Mouse (Mus musculus) forebrain, embryonic 11.5 days (tissue): ENCODE measurements around the gene Spag6. TPM values are rescaled to one million over a fixed set of nuclear protein-coding genes. Genes with fewer than 3 reads are reported as not detected.

ENCODE experiments used
- ATAC-seq: fragments of 200-750 bp; cut with Nextera tagmentation; replicated peaks from 2 replicates; pipeline ENCODE4 v1.8.0; 2017; ENCODE audit warnings: moderate TSS enrichment; ENCODE audit not compliant: low FRiP score
- DNase-seq: peaks from one replicate; pipeline ENCODE4 v3.0.0-alpha.2; 2017; ENCODE audit warnings: low spot score
- H3K27ac ChIP-seq: fragments of 300-500 bp; sonication (generic); 2 replicates; pipeline ENCODE4 v1.5.1; 2014; ENCODE audit warnings: low read depth, low read length
- H3K27me3 ChIP-seq: fragments of 300-500 bp; sonication (generic); 2 replicates; pipeline ENCODE4 v1.6.1; 2014; ENCODE audit warnings: mild to moderate bottlenecking, low read length, mixed read lengths; ENCODE audit not compliant: control insufficient read depth, insufficient read depth
- H3K36me3 ChIP-seq: fragments of 300-500 bp; sonication (generic); 2 replicates; pipeline ENCODE4 v1.6.1; 2014; ENCODE audit warnings: mild to moderate bottlenecking, low read length, moderate library complexity, mixed read lengths; ENCODE audit not compliant: control insufficient read depth, insufficient read depth
- H3K4me1 ChIP-seq: fragments of 300-500 bp; sonication (generic); replicated peaks from 2 replicates; pipeline ENCODE4 v1.6.1; 2014; ENCODE audit warnings: low read length, mixed read lengths; ENCODE audit not compliant: control insufficient read depth, insufficient read depth
- H3K4me2 ChIP-seq: fragments of 300-500 bp; sonication (generic); 2 replicates; pipeline ENCODE4 v1.6.1; 2014; ENCODE audit warnings: low read depth, mild to moderate bottlenecking, low read length, moderate library complexity, mixed read lengths; ENCODE audit not compliant: severe bottlenecking
- H3K4me3 ChIP-seq: fragments of 300-500 bp; sonication (generic); 2 replicates; pipeline ENCODE4 v1.5.1; 2014; ENCODE audit warnings: low read depth, low read length
- H3K9ac ChIP-seq: fragments of 300-500 bp; sonication (generic); 2 replicates; pipeline ENCODE4 v1.6.1; 2014; ENCODE audit warnings: low read length
- H3K9me3 ChIP-seq: fragments of 300-500 bp; sonication (generic); 2 replicates; pipeline ENCODE4 v1.6.1; 2016; ENCODE audit warnings: low read length, mixed read lengths; ENCODE audit not compliant: control insufficient read depth
- WGBS: fragments of 180-500 bp; shearing (Covaris S2); extraction: QIAGEN DNeasy Blood & Tissue Kit; methylation state at CpG from one replicate; pipeline ENCODE4 v1.1.7; 2014; 5-methylcytosine and 5-hydroxymethylcytosine counted together
- polyA plus RNA-seq: library from polyadenylated mRNA; unstranded; fragments of >200 nt; fragmentation: Nextera tagmentation; extraction: Ambion mirVana; gene quantifications from 2 replicates; pipeline ENCODE4 v1.2.1, GENCODE M21; 2014

Gene Spag6
- 0.21 and 0.44 TPM in 2 replicates for polyA plus RNA-seq

GRCm38 (mm10) chr2:18693871-18694610 is at the start of gene Spag6:
TSS of gene Spag6 (plus strand) at chr2:18694032.
- peak within 1 kb of the TSS; percentile 48 for H3K4me3 ChIP-seq
- H3K27me3 ChIP-seq, result peaks cover 63% of the 10 kb centered on the region
- peaks cover 17% of the 10 kb centered on the region for H3K4me1 ChIP-seq
- H3K9ac ChIP-seq, result peak within 1 kb of the TSS; percentile 72
- ATAC-seq, result peak; percentile 69
- peak; percentile 88 for DNase-seq
- H3K36me3 ChIP-seq, result no peaks in the 10 kb centered on the region
- under 1% methylated on average over 61 of the region's 61 CpGs for WGBS
- no peaks in the 10 kb centered on the region for H3K9me3 ChIP-seq
- peak within 1 kb of the TSS; percentile 19; the same call in 1 of the 2 replicates for H3K27ac ChIP-seq
- H3K4me2 ChIP-seq, result peak within 1 kb of the TSS; percentile 77

- no peaks in the 10 kb centered on the region for H3K4me1 ChIP-seq
- no peaks in the 10 kb centered on the region for H3K9me3 ChIP-seq
- no peak overlapping the region for H3K4me2 ChIP-seq
- 86% methylated on average over 4 of the region's 4 CpGs for WGBS
- DNase-seq (no peak), ATAC-seq (no peak)
- no peak overlapping the region for H3K4me3 ChIP-seq
- no peak overlapping the region for H3K27ac ChIP-seq
- no peaks in the 10 kb centered on the region for H3K36me3 ChIP-seq
- no peak overlapping the region for H3K9ac ChIP-seq
- H3K27me3 ChIP-seq, result no peaks in the 10 kb centered on the region
These were observed 45.3 kb upstream of the Spag6 start for GRCm38 (mm10) chr2:18648563-18648962.

DNA sequence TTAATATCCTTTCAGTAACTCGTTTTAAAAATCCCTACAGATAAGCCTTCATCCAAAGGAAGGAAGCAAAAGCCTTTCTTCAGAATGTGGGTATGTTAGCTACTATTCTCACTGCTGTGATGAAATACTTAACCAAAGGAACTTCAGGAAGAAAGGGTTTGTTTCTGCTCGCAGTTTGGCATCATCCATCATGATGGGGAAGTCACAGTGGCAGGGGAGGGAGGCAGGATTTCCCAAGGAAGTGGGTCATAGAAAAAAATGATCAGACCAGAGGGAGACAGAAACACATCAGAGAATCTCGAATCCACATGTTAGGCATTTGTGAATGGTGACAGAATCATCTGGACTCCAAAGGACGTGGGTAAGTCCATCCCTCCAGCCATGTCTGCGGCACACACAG is 39.0 kb upstream of the Spag6 start:
- Histone ChIP-seq H3K36me3 (no peaks in the 10 kb centered on the region), H3K4me2 (no peak overlapping the region), H3K9ac (no peak overlapping the region), H3K4me3 (no peak overlapping the region), H3K27ac (no peak overlapping the region), H3K4me1 (no peaks in the 10 kb centered on the region), H3K9me3 (no peaks in the 10 kb centered on the region), H3K27me3 (no peaks in the 10 kb centered on the region)
- ATAC-seq, result no peak
- no peak for DNase-seq
- 80% methylated on average over 5 of the region's 5 CpGs for WGBS

DNA sequence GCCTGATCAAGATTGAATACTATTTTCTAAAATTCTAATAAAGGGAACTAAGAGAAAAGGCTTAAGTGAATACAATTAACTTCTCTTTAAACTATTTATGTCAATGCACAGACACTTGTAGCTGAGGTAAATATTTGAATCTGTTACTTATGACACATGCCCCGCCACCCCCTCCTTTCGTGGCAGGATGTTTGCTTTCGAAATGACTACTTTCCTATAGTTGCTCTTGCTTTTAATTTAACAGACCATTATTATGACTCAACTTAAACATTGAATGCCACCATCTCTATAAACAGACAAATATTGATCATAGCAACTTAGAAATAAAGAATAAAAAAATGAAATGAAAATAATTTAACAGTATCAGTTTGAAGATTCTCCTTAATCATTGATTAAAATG is 29.8 kb upstream of the Spag6 start:
- ATAC-seq (no peak), DNase-seq (no peak)
- H3K9me3 ChIP-seq, result no peaks in the 10 kb centered on the region
- H3K36me3 ChIP-seq, result no peaks in the 10 kb centered on the region
- H3K4me1 ChIP-seq, result no peaks in the 10 kb centered on the region
- H3K27me3 ChIP-seq, result no peaks in the 10 kb centered on the region
- no peak overlapping the region for H3K27ac ChIP-seq
- no peak overlapping the region for H3K9ac ChIP-seq
- no peak overlapping the region for H3K4me2 ChIP-seq
- 93% methylated on average over 3 of the region's 3 CpGs for WGBS
- H3K4me3 ChIP-seq, result no peak overlapping the region

DNA sequence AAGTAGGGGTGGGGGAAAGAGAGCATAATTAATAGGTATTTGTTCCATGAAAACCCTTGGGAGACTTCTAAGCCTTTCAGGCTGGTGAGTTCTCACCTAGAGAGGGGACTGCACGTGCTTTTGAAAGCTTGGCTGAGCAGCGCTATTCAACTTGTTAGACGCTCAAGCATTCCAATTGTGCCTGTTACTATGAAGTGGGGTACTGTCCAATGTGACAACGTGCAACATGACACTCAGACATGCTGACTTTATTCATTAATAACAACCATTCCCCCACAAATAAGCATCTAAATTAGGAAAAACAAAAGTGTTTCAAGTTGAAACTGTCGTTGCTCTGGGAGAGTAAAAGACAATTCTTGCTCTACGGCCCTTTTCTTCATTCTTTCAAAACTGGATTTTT is 22.8 kb upstream of the Spag6 start:
- no peaks in the 10 kb centered on the region for H3K36me3 ChIP-seq
- H3K4me2 ChIP-seq, result no peak overlapping the region
- DNase-seq, result no peak
- peaks cover 3% of the 10 kb centered on the region; the same call in 1 of the 2 replicates for H3K4me1 ChIP-seq
- no peak overlapping the region for H3K9ac ChIP-seq
- WGBS, result 2% methylated on average over 6 of the region's 6 CpGs
- ATAC-seq, result no peak
- H3K4me3 ChIP-seq, result no peak overlapping the region
- H3K27ac ChIP-seq, result no peak overlapping the region
- H3K9me3 ChIP-seq, result no peaks in the 10 kb centered on the region
- peaks cover 9% of the 10 kb centered on the region; the same call in 1 of the 2 replicates for H3K27me3 ChIP-seq

DNA sequence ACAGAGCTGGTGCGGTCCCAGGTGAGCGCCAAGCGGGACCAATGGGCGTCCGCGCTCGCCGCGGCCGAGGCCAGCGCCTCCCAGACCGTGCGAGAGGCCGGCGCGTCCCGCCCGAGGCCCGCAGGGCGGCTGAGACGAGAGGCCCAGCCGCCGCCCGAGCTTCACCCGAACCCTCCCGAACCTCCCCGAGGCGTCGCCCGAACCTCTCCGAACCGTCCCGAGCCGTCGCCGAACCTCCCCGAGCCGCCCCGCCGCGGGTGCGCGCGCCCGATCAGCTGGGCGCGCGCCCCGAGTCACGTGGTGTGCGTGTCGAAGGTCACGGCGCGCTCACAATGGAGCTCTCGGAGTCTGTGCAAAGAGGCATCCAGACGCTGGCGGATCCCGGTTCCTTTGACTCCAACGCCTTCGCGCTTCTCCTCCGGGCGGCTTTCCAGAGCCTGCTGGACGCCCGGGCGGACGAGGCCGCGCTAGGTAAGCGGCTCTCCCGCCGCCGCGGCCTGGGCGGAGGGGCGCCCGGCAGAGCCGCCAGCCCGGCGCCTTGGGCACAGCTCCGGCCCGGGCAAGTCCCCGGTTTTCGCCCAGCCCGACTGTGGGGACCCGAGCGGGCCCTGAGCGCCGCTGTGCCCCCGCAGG is 21.6 kb upstream of the Spag6 start, which contains the start of gene Commd3:
TSS of gene Commd3 (plus strand) at position 252 of the 633 bp plus-strand sequence.
- Histone ChIP-seq H3K4me2 (peak within 1 kb of the TSS; percentile 79), H3K4me3 (peak within 1 kb of the TSS; percentile 75), H3K9me3 (no peaks in the 10 kb centered on the region), H3K4me1 (peaks cover 3% of the 10 kb centered on the region; the same call in 1 of the 2 replicates), H3K36me3 (no peaks in the 10 kb centered on the region), H3K9ac (peak within 1 kb of the TSS; percentile 98), H3K27me3 (peaks cover 9% of the 10 kb centered on the region; the same call in 1 of the 2 replicates), H3K27ac (peak within 1 kb of the TSS; percentile 98)
- DNase-seq (peak; percentile 96), ATAC-seq (peak; percentile 78)
- under 1% methylated on average over 90 of the region's 91 CpGs for whole genome bisulfite sequencing

GRCm38 (mm10) chr2:18672766-18673164 is 21.1 kb upstream of the Spag6 start:
- Histone ChIP-seq H3K4me2 (peak overlapping the region; percentile 79), H3K27ac (peak overlapping the region; percentile 98), H3K4me1 (peaks cover 3% of the 10 kb centered on the region; the same call in 1 of the 2 replicates), H3K27me3 (peaks cover 9% of the 10 kb centered on the region; the same call in 1 of the 2 replicates), H3K9ac (peak overlapping the region; percentile 98), H3K36me3 (no peaks in the 10 kb centered on the region), H3K4me3 (peak overlapping the region; percentile 75), H3K9me3 (no peaks in the 10 kb centered on the region)
- ATAC-seq, result no peak
- DNase-seq, result no peak
- WGBS, result under 1% methylated on average over 11 of the region's 11 CpGs

- Histone ChIP-seq H3K9me3 (no peaks in the 10 kb centered on the region), H3K4me3 (no peak overlapping the region), H3K27me3 (peaks cover 11% of the 10 kb centered on the region; the same call in 1 of the 2 replicates), H3K9ac (no peak overlapping the region), H3K4me1 (peaks cover 7% of the 10 kb centered on the region; the same call in 1 of the 2 replicates), H3K36me3 (no peaks in the 10 kb centered on the region), H3K4me2 (no peak overlapping the region; the same call in 1 of the 2 replicates), H3K27ac (no peak overlapping the region)
- ATAC-seq, result no peak
- 10% methylated on average over 4 of the region's 4 CpGs for WGBS
- no peak for DNase-seq
These were observed 20.1 kb upstream of the Spag6 start for GRCm38 (mm10) chr2:18673766-18674165.
